Mouse (Mus musculus) gastrocnemius, adult 2 months (tissue): ENCODE measurements around the gene Ccl2. TPM values are rescaled to one million over a fixed set of nuclear protein-coding genes. Genes with fewer than 3 reads are reported as not detected.
A peak's percentile ranks its signal among the peaks of the same experiment; 100 is the strongest.

ENCODE experiments used
- DNase-seq: peaks from one replicate; pipeline ENCODE4 v3.0.0; 2022
- H3K27ac ChIP-seq: fragments of 200-600 bp; 2 replicates; pipeline ENCODE4 v1.8.1; 2022; ENCODE audit warnings: mild to moderate bottlenecking
- H3K4me3 ChIP-seq: fragments of 200-600 bp; 2 replicates; pipeline ENCODE4 v1.8.1; 2022; ENCODE audit warnings: mild to moderate bottlenecking, moderate library complexity
- CTCF ChIP-seq: fragments of 200-600 bp; IDR thresholded peaks from 2 replicates; pipeline ENCODE4 v1.8.1; 2022; ENCODE audit warnings: antibody characterized with exemption, mild to moderate bottlenecking, moderate library complexity
- intact Hi-C: fragments of 180-260 bp; cut with DNase I; formaldehyde crosslinking; loops from one replicate; pipeline ENCODE4 v1.15.1; 2025
- total RNA-seq, 2 experiments: library from RNA; stranded (reverse); gene quantifications; 2 replicates each; pipeline ENCODE4 v1.2.3; 2021

Gene Ccl2
- total RNA-seq, 2 experiments from 2014 or later: 0.41 TPM; not detected in 1

- DNase-seq: peak; percentile 74
- H3K4me3 ChIP-seq: no peak within 1 kb of the TSS; the same call in 1 of the 2 replicates
- peak within 1 kb of the TSS; percentile 53; the same call in 1 of the 2 replicates for H3K27ac ChIP-seq
- no peak for TF ChIP-seq CTCF
- intact Hi-C loops: loop anchor here (5.0 kb wide), 1 partner anchor 48 kb away; no protein-coding TSS in a partner anchor
Measured at GRCm38 (mm10) chr11:82045471-82045870, 10.1 kb downstream of the Ccl2 start, which contains the start of gene Ccl7. Gene Ccl7, plus strand, starts transcription at chr11:82045712.

DNA sequence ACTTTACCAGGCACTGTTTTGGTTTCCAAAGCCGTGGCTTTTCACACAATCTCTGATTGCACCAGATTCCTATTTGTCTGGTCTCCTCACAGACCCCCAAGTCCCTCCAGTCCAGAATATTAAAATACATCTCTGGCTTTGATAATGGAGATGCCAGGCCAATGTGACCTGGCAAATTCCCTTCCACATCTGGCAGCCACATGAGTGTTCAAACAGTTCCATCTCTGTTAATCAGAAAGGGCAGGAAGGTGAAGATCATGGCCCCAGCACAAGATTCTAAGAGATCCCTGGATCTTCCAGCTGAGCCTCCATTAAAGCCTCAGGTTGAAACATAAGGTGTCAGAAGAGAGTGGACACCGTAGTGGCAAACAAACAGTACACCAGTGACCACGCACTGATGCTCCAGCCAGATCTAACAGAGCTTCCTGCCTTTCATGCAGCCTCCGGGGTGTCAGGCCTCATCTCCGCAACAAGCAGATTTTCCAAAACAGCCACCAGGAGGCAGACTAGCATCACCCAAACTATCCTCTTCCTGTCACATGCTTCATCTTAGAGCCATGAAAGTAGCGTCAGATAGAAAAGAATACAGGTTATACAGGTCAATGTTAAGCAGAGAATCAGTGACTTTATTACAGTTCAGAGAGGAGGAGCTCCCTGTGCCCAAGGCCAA lies 12.5 kb downstream of the Ccl2 start:
- H3K4me3 ChIP-seq: no peak overlapping the region
- intact Hi-C loops: loop anchor here (1.0 to 5.0 kb wide), 2 partner anchors 51 to 129 kb away; no protein-coding TSS in a partner anchor
- peak; percentile 63 for DNase-seq

DNA sequence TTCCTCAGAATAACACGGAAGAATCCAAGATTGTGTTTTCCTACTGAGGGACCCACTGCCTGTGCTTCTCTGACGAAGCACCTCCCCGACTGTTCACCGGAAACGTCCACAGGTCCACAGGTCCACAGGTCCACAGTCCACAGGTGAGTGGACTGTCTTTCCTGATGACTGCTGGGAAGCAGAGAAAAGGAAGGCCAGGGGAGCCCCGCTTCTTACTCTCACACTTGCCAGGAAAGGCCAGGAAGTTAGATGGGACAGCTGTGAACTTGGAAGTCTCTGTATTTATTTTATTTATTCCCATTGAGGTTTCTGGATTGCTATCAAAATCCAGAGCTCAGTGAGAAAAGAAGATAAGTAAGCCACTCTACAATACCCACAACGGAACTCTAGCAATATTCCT lies 18.5 kb downstream of the Ccl2 start:
- intact Hi-C loops: no loop called here
- no peak overlapping the region for H3K27ac ChIP-seq
- no peak for TF ChIP-seq CTCF
- H3K4me3 ChIP-seq: no peak overlapping the region
- no peak for DNase-seq

More for the DNA sequence above, 12.5 kb downstream of the Ccl2 start:
- no peak overlapping the region for H3K27ac ChIP-seq
- peak; percentile 65 for TF ChIP-seq CTCF

- Histone ChIP-seq H3K4me3 (peak within 1 kb of the TSS; percentile 66), H3K27ac (peak within 1 kb of the TSS; percentile 75)
- intact Hi-C loops: no loop called here
- peak; percentile 57 for DNase-seq
- TF ChIP-seq CTCF: no peak
Measured at GRCm38 (mm10) chr11:82057646-82058045, 22.3 kb downstream of the Ccl2 start, which contains the start of gene Ccl11. Gene Ccl11, plus strand, starts transcription at chr11:82057823.

DNA sequence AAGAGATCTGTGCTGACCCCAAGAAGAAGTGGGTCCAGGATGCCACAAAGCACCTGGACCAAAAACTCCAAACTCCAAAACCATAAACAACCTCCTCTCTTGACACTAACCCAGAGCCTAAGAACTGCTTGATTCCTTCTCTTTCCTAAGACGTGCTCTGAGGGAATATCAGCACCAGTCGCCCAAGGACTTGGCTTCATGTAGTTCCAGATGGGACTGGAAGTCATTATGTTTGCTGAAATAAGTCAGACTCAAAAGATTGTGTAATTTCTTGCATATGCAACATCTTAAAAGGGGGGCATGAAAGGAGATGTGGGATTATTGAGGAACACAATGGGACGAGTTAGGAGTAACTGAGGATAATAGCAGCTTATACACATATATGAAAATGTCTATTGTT lies 26.9 kb downstream of the Ccl2 start:
- TF ChIP-seq CTCF: no peak
- no peak overlapping the region for H3K4me3 ChIP-seq
- DNase-seq: no peak
- H3K27ac ChIP-seq: peak overlapping the region; percentile 57
- intact Hi-C loops: no loop called here

- TF ChIP-seq CTCF: no peak
- DNase-seq: no peak
Measured at GRCm38 (mm10) chr11:82063454-82063853, 28.1 kb downstream of the Ccl2 start.

DNA sequence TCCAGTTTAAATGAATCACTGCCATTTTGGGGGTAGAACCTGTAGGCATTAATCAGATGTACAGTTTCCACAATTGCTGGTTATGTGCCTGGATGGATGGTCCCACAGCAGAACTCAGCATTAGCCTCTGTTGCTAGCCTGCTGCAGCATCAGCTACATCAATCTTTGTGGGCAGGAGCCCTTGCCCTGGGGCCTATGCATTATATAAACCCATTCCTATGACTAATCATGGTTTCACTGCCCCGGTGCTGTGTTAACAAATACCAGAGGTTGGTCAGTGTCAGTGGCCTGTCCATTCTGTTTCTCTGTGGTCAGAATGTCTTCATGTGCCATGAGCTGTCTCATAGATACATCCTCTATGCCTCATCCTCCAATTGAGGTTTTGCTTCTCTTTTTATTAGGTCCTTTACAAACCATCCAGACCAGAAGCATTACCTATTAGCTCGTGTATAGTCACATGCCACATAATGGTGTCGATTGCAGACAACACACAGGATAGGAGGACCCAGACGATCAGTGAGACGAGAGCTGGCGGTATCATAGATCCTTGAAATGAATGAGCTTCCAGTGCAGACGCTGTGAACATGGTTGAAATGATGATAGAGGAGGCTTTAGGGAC lies 31.7 kb downstream of the Ccl2 start:
- TF ChIP-seq CTCF: no peak
- DNase-seq: no peak
- intact Hi-C loops: no loop called here
- H3K4me3 ChIP-seq: no peak overlapping the region
- H3K27ac ChIP-seq: no peak overlapping the region

More at GRCm38 (mm10) chr11:82063454-82063853, 28.1 kb downstream of the Ccl2 start:
- Histone ChIP-seq H3K27ac (no peak overlapping the region), H3K4me3 (no peak overlapping the region)
- intact Hi-C loops: no loop called here

GRCm38 (mm10) chr11:82071076-82071475 lies 35.7 kb downstream of the Ccl2 start:
- no peak overlapping the region for H3K4me3 ChIP-seq
- H3K27ac ChIP-seq: no peak overlapping the region
- no peak for TF ChIP-seq CTCF
- peak; percentile 32 for DNase-seq
- intact Hi-C loops: no loop called here

DNA sequence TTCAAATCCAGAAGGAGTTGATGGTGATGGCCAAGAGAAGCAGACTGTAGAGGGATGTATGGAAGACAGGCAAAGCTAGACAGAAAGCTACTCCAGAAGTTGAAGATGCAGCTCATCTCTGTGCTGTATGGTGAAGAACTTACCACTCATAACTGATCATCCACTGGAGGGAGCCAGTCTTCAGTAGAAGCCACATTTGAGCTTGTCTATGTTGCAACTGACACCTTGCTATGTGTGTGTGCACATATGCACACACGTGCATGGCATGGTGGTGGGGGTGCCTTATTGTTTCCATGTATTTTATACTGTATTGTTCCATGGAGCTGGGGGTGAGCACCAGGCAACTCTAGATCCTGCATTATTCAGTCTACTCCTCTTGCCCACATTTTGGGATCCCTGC lies 37.0 kb downstream of the Ccl2 start:
- intact Hi-C loops: no loop called here
- no peak for DNase-seq
- TF ChIP-seq CTCF: peak; percentile 22; the same call in 1 of the 2 replicates
- no peak overlapping the region for H3K27ac ChIP-seq
- H3K4me3 ChIP-seq: no peak overlapping the region

DNA sequence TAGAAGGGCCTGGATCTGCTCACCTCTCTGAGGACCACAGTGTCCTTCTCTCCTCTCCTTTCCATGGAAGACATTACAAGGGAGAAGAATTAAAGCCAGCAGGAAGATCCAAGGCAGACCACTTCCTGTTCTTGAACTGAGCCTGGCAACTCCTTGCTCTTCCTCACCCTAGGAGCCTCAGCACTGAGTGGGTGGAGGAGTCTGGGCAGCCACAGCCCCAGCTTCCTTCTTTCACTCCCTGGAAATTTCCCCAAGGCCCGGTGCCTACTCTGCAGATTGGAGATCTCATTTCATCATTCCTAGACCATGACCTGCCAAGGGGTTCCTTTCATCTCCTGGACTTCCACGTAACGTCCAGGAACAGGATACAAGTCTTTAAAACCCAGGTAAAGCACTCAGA lies 37.6 kb downstream of the Ccl2 start:
- DNase-seq: no peak
- no peak overlapping the region for H3K27ac ChIP-seq
- no peak overlapping the region for H3K4me3 ChIP-seq
- TF ChIP-seq CTCF: no peak
- intact Hi-C loops: no loop called here

GRCm38 (mm10) chr11:82073686-82074085 lies 38.3 kb downstream of the Ccl2 start:
- DNase-seq: no peak
- TF ChIP-seq CTCF: no peak
- no peak overlapping the region for H3K4me3 ChIP-seq
- intact Hi-C loops: no loop called here
- no peak overlapping the region for H3K27ac ChIP-seq

DNA sequence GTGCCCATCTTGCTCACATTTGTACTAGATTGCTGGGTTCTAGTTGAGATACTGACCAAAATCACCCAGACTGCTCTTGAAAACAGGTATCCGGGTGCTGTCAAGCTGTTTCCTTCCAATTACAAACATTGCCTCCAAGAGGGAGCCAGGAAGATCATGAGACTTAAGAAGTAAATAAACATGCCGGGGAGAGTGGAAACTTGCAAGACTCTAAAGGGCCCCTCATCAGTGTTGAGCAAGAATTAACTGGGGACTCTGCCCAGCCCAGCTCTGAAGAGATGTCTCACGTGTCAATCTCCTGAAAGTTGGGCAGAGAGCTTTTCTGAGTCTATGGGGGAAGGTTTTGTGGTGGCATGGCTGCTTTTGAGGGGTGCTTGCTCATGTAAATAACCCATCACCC lies 41.7 kb downstream of the Ccl2 start:
- no peak for TF ChIP-seq CTCF
- intact Hi-C loops: no loop called here
- Histone ChIP-seq H3K4me3 (no peak overlapping the region), H3K27ac (no peak overlapping the region)
- no peak for DNase-seq

DNA sequence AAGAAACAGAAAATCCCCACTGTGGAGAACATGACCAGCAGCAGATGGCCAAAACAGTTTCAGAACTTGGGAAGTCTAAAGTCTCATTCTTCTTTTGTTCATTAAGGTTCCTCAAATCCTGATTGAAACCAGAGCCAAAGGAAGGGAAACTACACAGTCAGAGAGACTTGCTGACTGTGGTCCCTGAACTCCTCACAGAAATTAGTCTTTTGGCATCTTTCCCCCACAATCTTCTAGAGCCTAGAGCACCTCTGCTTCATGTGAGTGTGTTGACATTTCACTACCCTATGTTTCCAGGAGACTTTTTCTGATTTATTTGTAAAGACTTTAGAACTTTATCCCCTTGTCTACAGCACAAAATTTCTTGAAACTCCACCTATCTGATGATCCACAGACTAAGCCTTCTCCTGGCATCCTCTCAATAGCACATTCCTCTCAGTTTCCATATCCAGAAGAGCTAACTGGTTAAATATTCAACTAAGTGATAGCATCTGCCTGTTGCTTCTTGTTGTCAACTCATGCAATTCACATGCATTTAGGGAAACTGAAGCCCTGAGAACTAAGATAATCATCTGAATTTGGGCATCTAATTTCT lies 42.9 kb downstream of the Ccl2 start:
- Histone ChIP-seq H3K27ac (peak overlapping the region; percentile 36; the same call in 1 of the 2 replicates), H3K4me3 (no peak overlapping the region)
- DNase-seq: no peak
- TF ChIP-seq CTCF: no peak
- intact Hi-C loops: no loop called here
